Mouse (Mus musculus): Measurements from ENCODE around the gene Sct. TPM values are rescaled to one million over a fixed set of nuclear protein-coding genes. Genes with fewer than 3 reads are reported as not detected.

Gene Sct
- polyA plus RNA-seq, 1 experiment from 2014 or later = 3.9 TPM

- Histone ChIP-seq H3K4me3 (ENCODE audit: low read depth, low read length) (no peak overlapping the region), H3K4me2 (ENCODE audit: low read depth, low read length) (no peak overlapping the region), H3K36me3 (ENCODE audit: control insufficient read depth, insufficient read depth, low read length) (peaks cover 77% of the 10 kb centered on the region), H3K27ac (ENCODE audit: low read depth, low read length) (no peak overlapping the region), H3K4me1 (ENCODE audit: control insufficient read depth, insufficient read depth, low read length) (no peaks in the 10 kb centered on the region), H3K27me3 (ENCODE audit: control insufficient read depth, insufficient read depth, low read length) (no peaks in the 10 kb centered on the region), H3K9ac (replicated peaks; ENCODE audit: low read depth, low read length) (no peak overlapping the region), H3K9me3 (ENCODE audit: control insufficient read depth, low read length) (no peaks in the 10 kb centered on the region)
- ATAC-seq (ENCODE audit: low read depth) = no peak
- 94% methylated on average over 8 of the region's 8 CpGs for WGBS
These were observed 36.1 kb upstream of the Sct start for GRCm38 (mm10) chr7:141315076-141315475.

GRCm38 (mm10) chr7:141314416-141314815 is 35.5 kb upstream of the Sct start:
- H3K9me3 ChIP-seq (ENCODE audit: control insufficient read depth, low read length) = no peaks in the 10 kb centered on the region
- peaks cover 81% of the 10 kb centered on the region for H3K36me3 ChIP-seq (ENCODE audit: control insufficient read depth, insufficient read depth, low read length)
- ATAC-seq (ENCODE audit: low read depth) = no peak
- no peak overlapping the region for H3K9ac ChIP-seq (replicated peaks; ENCODE audit: low read depth, low read length)
- no peak overlapping the region for H3K27ac ChIP-seq (ENCODE audit: low read depth, low read length)
- 94% methylated on average over 2 of the region's 2 CpGs for WGBS
- no peaks in the 10 kb centered on the region for H3K4me1 ChIP-seq (ENCODE audit: control insufficient read depth, insufficient read depth, low read length)
- no peak overlapping the region for H3K4me3 ChIP-seq (ENCODE audit: low read depth, low read length)
- H3K27me3 ChIP-seq (ENCODE audit: control insufficient read depth, insufficient read depth, low read length) = no peaks in the 10 kb centered on the region
- H3K4me2 ChIP-seq (ENCODE audit: low read depth, low read length) = no peak overlapping the region

GRCm38 (mm10) chr7:141304537-141304936 is 25.6 kb upstream of the Sct start:
- no peaks in the 10 kb centered on the region for H3K4me1 ChIP-seq (ENCODE audit: control insufficient read depth, insufficient read depth, low read length)
- H3K27me3 ChIP-seq (ENCODE audit: control insufficient read depth, insufficient read depth, low read length) = no peaks in the 10 kb centered on the region
- H3K4me3 ChIP-seq (ENCODE audit: low read depth, low read length) = no peak overlapping the region
- peaks cover 71% of the 10 kb centered on the region for H3K36me3 ChIP-seq (ENCODE audit: control insufficient read depth, insufficient read depth, low read length)
- ATAC-seq (ENCODE audit: low read depth) = no peak
- no peak overlapping the region for H3K4me2 ChIP-seq (ENCODE audit: low read depth, low read length)
- no peaks in the 10 kb centered on the region for H3K9me3 ChIP-seq (ENCODE audit: control insufficient read depth, low read length)
- no peak overlapping the region for H3K27ac ChIP-seq (ENCODE audit: low read depth, low read length)
- H3K9ac ChIP-seq (replicated peaks; ENCODE audit: low read depth, low read length) = no peak overlapping the region
- WGBS = 94% methylated on average over 4 of the region's 4 CpGs

- no peaks in the 10 kb centered on the region for H3K4me1 ChIP-seq (ENCODE audit: control insufficient read depth, insufficient read depth, low read length)
- H3K9ac ChIP-seq (replicated peaks; ENCODE audit: low read depth, low read length) = no peak overlapping the region
- no peaks in the 10 kb centered on the region for H3K9me3 ChIP-seq (ENCODE audit: control insufficient read depth, low read length)
- H3K4me2 ChIP-seq (ENCODE audit: low read depth, low read length) = no peak overlapping the region
- H3K27me3 ChIP-seq (ENCODE audit: control insufficient read depth, insufficient read depth, low read length) = no peaks in the 10 kb centered on the region
- H3K36me3 ChIP-seq (ENCODE audit: control insufficient read depth, insufficient read depth, low read length) = peaks cover 66% of the 10 kb centered on the region
- H3K27ac ChIP-seq (ENCODE audit: low read depth, low read length) = no peak overlapping the region
- no peak overlapping the region for H3K4me3 ChIP-seq (ENCODE audit: low read depth, low read length)
- 76% methylated on average over 1 of the region's 1 CpGs for WGBS
- ATAC-seq (ENCODE audit: low read depth) = no peak
These were observed 23.9 kb upstream of the Sct start for GRCm38 (mm10) chr7:141302702-141303268.

GRCm38 (mm10) chr7:141301386-141301785 is 22.5 kb upstream of the Sct start:
- Histone ChIP-seq H3K4me3 (ENCODE audit: low read depth, low read length) (no peak overlapping the region), H3K36me3 (ENCODE audit: control insufficient read depth, insufficient read depth, low read length) (peaks cover 55% of the 10 kb centered on the region), H3K4me1 (ENCODE audit: control insufficient read depth, insufficient read depth, low read length) (no peaks in the 10 kb centered on the region), H3K27me3 (ENCODE audit: control insufficient read depth, insufficient read depth, low read length) (no peaks in the 10 kb centered on the region), H3K4me2 (ENCODE audit: low read depth, low read length) (no peak overlapping the region), H3K9me3 (ENCODE audit: control insufficient read depth, low read length) (no peaks in the 10 kb centered on the region), H3K9ac (replicated peaks; ENCODE audit: low read depth, low read length) (no peak overlapping the region), H3K27ac (ENCODE audit: low read depth, low read length) (no peak overlapping the region)
- ATAC-seq (ENCODE audit: low read depth) = no peak
- 96% methylated on average over 9 of the region's 9 CpGs for WGBS

- Histone ChIP-seq H3K4me3 (ENCODE audit: low read depth, low read length) (no peak overlapping the region), H3K27ac (ENCODE audit: low read depth, low read length) (no peak overlapping the region), H3K27me3 (ENCODE audit: control insufficient read depth, insufficient read depth, low read length) (peaks cover 17% of the 10 kb centered on the region), H3K9ac (replicated peaks; ENCODE audit: low read depth, low read length) (no peak overlapping the region), H3K4me1 (ENCODE audit: control insufficient read depth, insufficient read depth, low read length) (peaks cover 3% of the 10 kb centered on the region; the same call in 1 of the 2 replicates), H3K4me2 (ENCODE audit: low read depth, low read length) (no peak overlapping the region), H3K9me3 (ENCODE audit: control insufficient read depth, low read length) (no peaks in the 10 kb centered on the region), H3K36me3 (ENCODE audit: control insufficient read depth, insufficient read depth, low read length) (peaks cover 36% of the 10 kb centered on the region)
- no peak for ATAC-seq (ENCODE audit: low read depth)
- WGBS = 97% methylated on average over 8 of the region's 8 CpGs
These were observed 20.2 kb upstream of the Sct start for GRCm38 (mm10) chr7:141299175-141299574.

- Histone ChIP-seq H3K27ac (ENCODE audit: low read depth, low read length) (no peak overlapping the region), H3K9me3 (ENCODE audit: control insufficient read depth, low read length) (no peaks in the 10 kb centered on the region), H3K4me1 (ENCODE audit: control insufficient read depth, insufficient read depth, low read length) (peaks cover 8% of the 10 kb centered on the region; the same call in 1 of the 2 replicates), H3K4me2 (ENCODE audit: low read depth, low read length) (no peak overlapping the region), H3K9ac (replicated peaks; ENCODE audit: low read depth, low read length) (no peak overlapping the region), H3K27me3 (ENCODE audit: control insufficient read depth, insufficient read depth, low read length) (peaks cover 27% of the 10 kb centered on the region), H3K36me3 (ENCODE audit: control insufficient read depth, insufficient read depth, low read length) (peaks cover 35% of the 10 kb centered on the region), H3K4me3 (ENCODE audit: low read depth, low read length) (no peak overlapping the region)
- 80% methylated on average over 3 of the region's 3 CpGs for WGBS
- no peak for ATAC-seq (ENCODE audit: low read depth)
These were observed 19.2 kb upstream of the Sct start for GRCm38 (mm10) chr7:141297926-141298650.

DNA sequence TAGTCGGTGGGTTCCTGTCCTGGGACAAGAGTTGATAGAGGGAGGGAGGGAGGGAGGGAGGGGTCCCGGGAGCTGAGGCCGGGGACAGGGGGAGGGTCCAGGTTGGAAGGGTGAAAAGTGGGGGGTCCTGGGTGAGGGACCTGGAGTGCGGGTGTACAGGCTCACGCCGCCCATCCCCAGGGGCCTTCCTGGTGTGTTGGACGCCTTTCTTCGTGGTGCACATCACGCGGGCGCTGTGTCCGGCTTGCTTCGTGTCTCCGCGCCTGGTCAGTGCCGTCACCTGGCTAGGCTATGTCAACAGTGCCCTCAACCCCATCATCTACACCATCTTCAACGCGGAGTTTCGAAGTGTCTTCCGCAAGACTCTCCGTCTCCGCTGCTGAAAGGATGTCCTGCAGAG is 15.5 kb upstream of the Sct start:
- no peak overlapping the region for H3K4me3 ChIP-seq (ENCODE audit: low read depth, low read length)
- H3K9me3 ChIP-seq (ENCODE audit: control insufficient read depth, low read length) = no peaks in the 10 kb centered on the region
- WGBS = 5% methylated on average over 22 of the region's 22 CpGs
- peaks cover 8% of the 10 kb centered on the region; the same call in 1 of the 2 replicates for H3K4me1 ChIP-seq (ENCODE audit: control insufficient read depth, insufficient read depth, low read length)
- no peak overlapping the region for H3K9ac ChIP-seq (replicated peaks; ENCODE audit: low read depth, low read length)
- ATAC-seq (ENCODE audit: low read depth) = no peak
- 0 out of 2 replicates have a peak, but pooled peaks cover 7% of the 10 kb centered on the region for H3K36me3 ChIP-seq (ENCODE audit: control insufficient read depth, insufficient read depth, low read length)
- peaks cover 34% of the 10 kb centered on the region for H3K27me3 ChIP-seq (ENCODE audit: control insufficient read depth, insufficient read depth, low read length)
- peak overlapping the region; percentile 53 for H3K4me2 ChIP-seq (ENCODE audit: low read depth, low read length)
- H3K27ac ChIP-seq (ENCODE audit: low read depth, low read length) = no peak overlapping the region

DNA sequence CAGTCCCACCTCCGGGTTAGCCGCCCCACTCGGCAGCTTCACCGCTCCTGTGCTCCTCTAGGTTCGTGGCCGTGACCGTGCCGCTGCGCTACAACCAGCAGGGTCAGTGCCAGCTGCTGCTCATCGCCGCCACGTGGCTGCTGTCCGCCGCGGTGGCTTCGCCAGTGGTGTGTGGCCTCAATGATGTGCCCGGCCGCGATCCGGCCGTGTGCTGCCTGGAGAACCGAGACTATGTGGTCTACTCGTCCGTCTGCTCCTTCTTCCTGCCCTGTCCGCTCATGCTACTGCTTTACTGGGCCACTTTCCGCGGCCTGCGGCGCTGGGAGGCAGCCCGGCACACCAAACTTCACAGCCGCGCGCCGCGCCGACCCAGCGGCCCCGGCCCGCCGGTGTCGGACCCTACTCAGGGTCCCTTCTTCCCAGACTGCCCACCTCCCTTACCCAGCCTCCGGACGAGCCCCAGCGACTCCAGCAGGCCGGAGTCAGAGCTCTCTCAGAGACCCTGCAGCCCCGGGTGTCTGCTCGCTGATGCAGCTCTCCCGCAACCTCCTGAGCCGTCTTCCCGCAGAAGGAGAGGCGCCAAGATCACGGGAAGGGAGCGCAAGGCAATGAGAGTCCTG is 15.0 kb upstream of the Sct start:
- Histone ChIP-seq H3K36me3 (ENCODE audit: control insufficient read depth, insufficient read depth, low read length) (0 out of 2 replicates have a peak, but pooled peaks cover 3% of the 10 kb centered on the region), H3K27me3 (ENCODE audit: control insufficient read depth, insufficient read depth, low read length) (peaks cover 34% of the 10 kb centered on the region), H3K4me1 (ENCODE audit: control insufficient read depth, insufficient read depth, low read length) (peaks cover 8% of the 10 kb centered on the region; the same call in 1 of the 2 replicates), H3K27ac (ENCODE audit: low read depth, low read length) (no peak overlapping the region), H3K9ac (replicated peaks; ENCODE audit: low read depth, low read length) (peak overlapping the region; percentile 51; the same call in 1 of the 2 replicates), H3K4me3 (ENCODE audit: low read depth, low read length) (peak overlapping the region; percentile 28), H3K9me3 (ENCODE audit: control insufficient read depth, low read length) (no peaks in the 10 kb centered on the region), H3K4me2 (ENCODE audit: low read depth, low read length) (peak overlapping the region; percentile 53)
- ATAC-seq (ENCODE audit: low read depth) = no peak
- under 1% methylated on average over 51 of the region's 53 CpGs for WGBS

Measured in neural tube, embryonic 14.5 days (tissue).